Mouse (Mus musculus): ENCODE measurements at regions not wholly inside any gene's neighbourhood (a gene's known extent, or its start where the extent isn't known, plus 50 kb on each side); places are given as distances from the start of the nearest gene placed in this dataset.

- TF ChIP-seq CTCF (conservative IDR thresholded peaks at IDR 0.05; ENCODE audit: low read length) (no peak), NANOG (IDR thresholded peaks at IDR 0.05; ENCODE audit: borderline replicate concordance, low read length) (no peak), POU5F1 (IDR thresholded peaks at IDR 0.05; ENCODE audit: borderline replicate concordance, low read length) (no peak)
These were observed 530.0 kb upstream of the Fam98a start for GRCm38 (mm10) chr17:76081780-76082179.

Measured in E14TG2a.4 (cell line).